Mouse (Mus musculus) lung, postnatal 4 days (tissue): ENCODE results near the gene Mst1.

Source experiments
- DNase-seq, 2 experiments: peaks; one replicate each; pipeline ENCODE4 v3.0.0; 2021

Mst1 gene

GRCm38 (mm10) chr9:108080168-108080567 lies at the start of gene Mst1:
TSS of gene Mst1 (plus strand) at chr9:108080436.
- no peak for DNase-seq

GRCm38 (mm10) chr9:108032126-108032525 lies 48.1 kb upstream of the Mst1 start:
- no peak for DNase-seq

- no peak for DNase-seq
Measured at GRCm38 (mm10) chr9:108035331-108036156, 44.7 kb upstream of the Mst1 start.

GRCm38 (mm10) chr9:108044751-108045492 lies 35.3 kb upstream of the Mst1 start:
- DNase-seq: no peak

- no peak for DNase-seq
Measured at GRCm38 (mm10) chr9:108046582-108046981, 33.7 kb upstream of the Mst1 start.

- DNase-seq: no peak
Measured at GRCm38 (mm10) chr9:108047601-108048565, 32.4 kb upstream of the Mst1 start.

- DNase-seq: no peak
Measured at GRCm38 (mm10) chr9:108048566-108048955, 31.7 kb upstream of the Mst1 start.

GRCm38 (mm10) chr9:108049016-108049455 lies 31.2 kb upstream of the Mst1 start, which contains the start of gene Gmppb:
TSS of gene Gmppb (plus strand) at chr9:108049242.
- peak; percentile 97 to 98 for DNase-seq

GRCm38 (mm10) chr9:108049561-108050251 lies 30.5 kb upstream of the Mst1 start:
- DNase-seq: no peak

GRCm38 (mm10) chr9:108051184-108051930 lies 28.9 kb upstream of the Mst1 start:
- no peak for DNase-seq

GRCm38 (mm10) chr9:108051931-108052220 lies 28.4 kb upstream of the Mst1 start:
- DNase-seq: no peak

GRCm38 (mm10) chr9:108052411-108052810 lies 27.8 kb upstream of the Mst1 start:
- no peak for DNase-seq

GRCm38 (mm10) chr9:108052885-108053664 lies 27.2 kb upstream of the Mst1 start, which contains the start of gene Amigo3:
TSS of gene Amigo3 (plus strand) at chr9:108053159.
- peak; percentile 96 to 98 for DNase-seq

GRCm38 (mm10) chr9:108053665-108054225 lies 26.5 kb upstream of the Mst1 start:
- DNase-seq: no peak

GRCm38 (mm10) chr9:108054331-108055040 lies 25.8 kb upstream of the Mst1 start:
- no peak for DNase-seq

GRCm38 (mm10) chr9:108055061-108055460 lies 25.2 kb upstream of the Mst1 start:
- no peak for DNase-seq

- DNase-seq: peak in 1 of 2 experiments; percentile 14
Measured at GRCm38 (mm10) chr9:108055661-108056237, 24.5 kb upstream of the Mst1 start.

- DNase-seq: peak in 1 of 2 experiments; percentile 20
Measured at GRCm38 (mm10) chr9:108056361-108057261, 23.6 kb upstream of the Mst1 start.
